Mouse (Mus musculus): ENCODE results near the gene Snx19. TPM values are rescaled to one million over a fixed set of nuclear protein-coding genes. Genes with fewer than 3 reads are reported as not detected.

The Snx19 gene
- polyA plus RNA-seq, 1 experiment, result 13.1 TPM

DNA sequence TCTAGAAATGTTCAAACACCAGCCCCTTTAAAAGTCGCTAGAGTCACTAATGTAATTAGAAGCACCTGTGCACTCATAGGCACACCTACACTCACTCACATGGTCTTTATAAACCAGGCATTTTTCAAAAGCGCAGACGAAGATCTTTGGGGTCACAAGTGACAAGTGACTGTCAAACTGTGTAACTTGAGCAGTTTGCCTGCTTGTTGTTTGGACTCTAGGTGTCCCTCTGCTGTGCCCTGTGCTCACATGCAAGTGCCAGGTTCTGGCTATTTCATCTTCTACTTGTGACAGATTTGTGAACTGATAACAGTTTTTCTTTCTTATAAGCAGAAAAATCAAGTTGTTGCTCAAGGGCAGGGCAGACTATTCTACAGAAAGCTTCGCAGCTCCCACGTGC lies 3.5 kb downstream of the Snx19 start:
- Histone ChIP-seq H3K4me3 (ENCODE audit: insufficient read depth, poor library complexity, severe bottlenecking) (no peak overlapping the region), H3K36me3 (ENCODE audit: control insufficient read depth, insufficient read depth) (peaks cover 18% of the 10 kb centered on the region), H3ac (ENCODE audit: control insufficient read depth, insufficient read length, low read depth) (no peak overlapping the region), H3K79me3 (ENCODE audit: low read depth) (peaks cover 19% of the 10 kb centered on the region), H3K27me3 (ENCODE audit: control insufficient read depth, insufficient read depth, insufficient read length) (no peaks in the 10 kb centered on the region), H3K79me2 (ENCODE audit: control insufficient read depth, insufficient read depth) (peaks cover 30% of the 10 kb centered on the region)
- no peak for TF ChIP-seq CTCF (IDR thresholded peaks at IDR 0.05; ENCODE audit: control insufficient read depth, insufficient read depth, insufficient read length)
- TF ChIP-seq MYOD1 (IDR thresholded peaks at IDR 0.05; ENCODE audit: control insufficient read depth, insufficient read length, low read depth), result no peak

DNA sequence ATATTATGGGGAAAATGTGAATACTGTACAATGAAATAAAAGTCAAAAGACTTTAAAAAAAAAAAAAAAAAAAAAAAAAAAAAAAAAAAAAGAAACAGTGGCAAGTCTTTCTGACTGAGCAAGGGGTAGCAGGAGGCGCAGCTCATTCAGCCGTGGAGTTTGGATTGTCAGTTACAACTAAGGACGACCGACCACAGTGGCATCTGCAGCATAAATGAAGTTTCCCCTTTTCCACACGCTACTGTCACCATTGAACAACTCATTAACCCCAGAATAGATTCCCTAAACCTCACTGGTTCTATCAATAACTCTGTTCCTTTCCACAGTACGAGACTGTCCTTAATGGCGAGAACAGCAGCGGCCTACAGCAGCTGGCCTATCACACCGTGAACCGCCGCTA lies 5.0 kb downstream of the Snx19 start:
- H3K36me3 ChIP-seq (ENCODE audit: control insufficient read depth, insufficient read depth), result peaks cover 23% of the 10 kb centered on the region
- peaks cover 30% of the 10 kb centered on the region for H3K79me2 ChIP-seq (ENCODE audit: control insufficient read depth, insufficient read depth)
- H3K79me3 ChIP-seq (ENCODE audit: low read depth), result peaks cover 19% of the 10 kb centered on the region
- no peak for TF ChIP-seq FOSL1 (IDR thresholded peaks at IDR 0.05; ENCODE audit: insufficient read depth, low read length, poor library complexity, severe bottlenecking)
- no peak for TF ChIP-seq USF1 (IDR thresholded peaks at IDR 0.05; ENCODE audit: low read depth)
- no peak for TF ChIP-seq MYOG (IDR thresholded peaks at IDR 0.05; ENCODE audit: control insufficient read depth, extremely low read depth, insufficient read length)
- no peak for TF ChIP-seq CEBPB (IDR thresholded peaks at IDR 0.05; ENCODE audit: low read depth)
- no peak for TF ChIP-seq MAX (IDR thresholded peaks at IDR 0.05)
- TF ChIP-seq CTCF (IDR thresholded peaks at IDR 0.05; ENCODE audit: control insufficient read depth, insufficient read depth, insufficient read length), result no peak
- no peak for TF ChIP-seq MYOD1 (IDR thresholded peaks at IDR 0.05; ENCODE audit: control insufficient read depth, insufficient read length, low read depth)
- no peak overlapping the region for H3ac ChIP-seq (ENCODE audit: control insufficient read depth, insufficient read length, low read depth)
- no peak overlapping the region for H3K4me3 ChIP-seq (ENCODE audit: insufficient read depth, poor library complexity, severe bottlenecking)
- no peaks in the 10 kb centered on the region for H3K27me3 ChIP-seq (ENCODE audit: control insufficient read depth, insufficient read depth, insufficient read length)

DNA sequence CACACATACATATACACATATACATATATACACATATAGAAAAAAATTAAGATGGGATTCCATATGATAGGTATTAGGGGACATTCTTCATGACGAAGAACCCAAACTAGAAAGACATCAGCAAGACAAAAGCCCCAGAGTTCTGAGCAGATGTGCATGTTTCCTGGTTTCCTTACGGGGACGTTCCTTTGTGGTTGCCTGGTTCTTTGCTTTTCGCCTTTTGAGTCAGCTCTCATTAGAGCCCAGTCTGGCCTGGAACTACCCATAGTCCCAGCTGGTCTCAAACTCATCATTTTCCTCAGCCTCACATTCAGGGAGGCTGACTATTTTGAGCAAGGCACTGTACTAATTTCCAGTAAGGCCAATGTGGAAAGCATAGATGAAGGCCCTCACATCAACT lies 7.0 kb downstream of the Snx19 start:
- H3ac ChIP-seq (ENCODE audit: control insufficient read depth, insufficient read length, low read depth), result no peak overlapping the region
- TF ChIP-seq CTCF (IDR thresholded peaks at IDR 0.05; ENCODE audit: control insufficient read depth, insufficient read depth, insufficient read length) (no peak), USF1 (IDR thresholded peaks at IDR 0.05; ENCODE audit: low read depth) (no peak), MYOG (IDR thresholded peaks at IDR 0.05; ENCODE audit: control insufficient read depth, extremely low read depth, insufficient read length) (no peak), MAX (IDR thresholded peaks at IDR 0.05) (no peak), CEBPB (IDR thresholded peaks at IDR 0.05; ENCODE audit: low read depth) (no peak), MYOD1 (IDR thresholded peaks at IDR 0.05; ENCODE audit: control insufficient read depth, insufficient read length, low read depth) (no peak), FOSL1 (IDR thresholded peaks at IDR 0.05; ENCODE audit: insufficient read depth, low read length, poor library complexity, severe bottlenecking) (no peak)
- no peaks in the 10 kb centered on the region for H3K27me3 ChIP-seq (ENCODE audit: control insufficient read depth, insufficient read depth, insufficient read length)
- peaks cover 36% of the 10 kb centered on the region for H3K36me3 ChIP-seq (ENCODE audit: control insufficient read depth, insufficient read depth)
- H3K79me3 ChIP-seq (ENCODE audit: low read depth), result peaks cover 4% of the 10 kb centered on the region
- H3K4me3 ChIP-seq (ENCODE audit: insufficient read depth, poor library complexity, severe bottlenecking), result no peak overlapping the region
- H3K79me2 ChIP-seq (ENCODE audit: control insufficient read depth, insufficient read depth), result peaks cover 12% of the 10 kb centered on the region

DNA sequence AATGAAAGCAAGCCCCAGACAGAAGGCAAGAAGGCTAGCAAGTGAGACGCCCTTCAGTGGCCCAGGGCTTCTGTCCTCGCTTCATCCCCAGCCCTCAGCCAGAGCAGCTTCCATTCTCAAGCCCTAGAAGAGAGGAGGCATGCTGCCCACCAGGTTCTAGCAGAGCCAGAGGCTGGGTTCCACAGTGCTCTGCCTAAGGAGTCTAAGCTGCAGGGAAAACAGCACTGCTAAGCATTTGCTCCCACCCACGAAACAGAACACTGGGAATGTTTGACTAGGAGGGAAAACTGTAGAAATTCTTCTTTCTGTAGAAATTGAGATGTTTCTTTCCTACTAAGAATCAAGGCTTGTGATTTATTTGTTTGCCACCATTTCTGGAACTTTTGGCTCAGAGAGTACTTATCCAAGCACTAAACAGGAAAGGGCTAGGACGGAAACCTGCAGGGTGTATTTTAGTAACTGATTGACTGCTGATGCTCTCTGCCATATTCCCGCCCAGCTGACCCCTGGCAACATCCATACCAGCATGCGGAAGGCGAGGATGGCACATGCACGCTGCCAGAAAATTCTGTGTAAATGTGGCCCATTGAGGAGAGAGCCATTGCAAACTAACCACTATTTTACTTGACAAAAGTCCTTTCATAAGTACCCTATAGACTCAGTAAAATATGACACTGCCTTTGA lies 9.1 kb downstream of the Snx19 start:
- TF ChIP-seq USF1 (IDR thresholded peaks at IDR 0.05; ENCODE audit: low read depth) (no peak), CTCF (IDR thresholded peaks at IDR 0.05; ENCODE audit: control insufficient read depth, insufficient read depth, insufficient read length) (no peak)
- no peaks in the 10 kb centered on the region for H3K79me3 ChIP-seq (ENCODE audit: low read depth)
- no peaks in the 10 kb centered on the region for H3K79me2 ChIP-seq (ENCODE audit: control insufficient read depth, insufficient read depth)
- H3K27me3 ChIP-seq (ENCODE audit: control insufficient read depth, insufficient read depth, insufficient read length), result no peaks in the 10 kb centered on the region
- H3K4me3 ChIP-seq (ENCODE audit: insufficient read depth, poor library complexity, severe bottlenecking), result no peak overlapping the region
- H3K36me3 ChIP-seq (ENCODE audit: control insufficient read depth, insufficient read depth), result peaks cover 54% of the 10 kb centered on the region
- H3ac ChIP-seq (ENCODE audit: control insufficient read depth, insufficient read length, low read depth), result no peak overlapping the region

DNA sequence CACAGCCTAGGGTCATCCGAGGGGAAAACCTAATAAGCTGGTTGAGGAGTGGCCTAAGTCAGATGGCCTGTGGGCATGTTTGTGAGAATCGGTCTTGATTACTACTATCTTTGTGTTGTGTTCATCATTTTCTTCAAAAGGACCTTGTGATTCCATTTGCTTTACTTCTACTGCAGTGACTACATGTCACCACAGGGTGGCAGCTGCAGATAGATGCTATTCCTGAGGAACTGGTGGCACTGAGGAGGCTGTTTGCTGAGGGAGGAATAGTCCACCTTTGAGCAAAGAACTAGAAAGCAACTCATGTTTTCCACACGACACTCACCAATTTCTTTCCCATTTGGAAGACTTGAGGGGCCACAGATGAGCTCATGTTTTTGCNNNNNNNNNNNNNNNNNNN lies 11.6 kb downstream of the Snx19 start:
- TF ChIP-seq CTCF (IDR thresholded peaks at IDR 0.05; ENCODE audit: control insufficient read depth, insufficient read depth, insufficient read length), result peak; percentile 3
- TF ChIP-seq USF1 (IDR thresholded peaks at IDR 0.05; ENCODE audit: low read depth), result no peak
- no peak overlapping the region for H3ac ChIP-seq (ENCODE audit: control insufficient read depth, insufficient read length, low read depth)
- no peaks in the 10 kb centered on the region for H3K79me3 ChIP-seq (ENCODE audit: low read depth)
- H3K27me3 ChIP-seq (ENCODE audit: control insufficient read depth, insufficient read depth, insufficient read length), result no peaks in the 10 kb centered on the region
- H3K4me3 ChIP-seq (ENCODE audit: insufficient read depth, poor library complexity, severe bottlenecking), result no peak overlapping the region
- H3K79me2 ChIP-seq (ENCODE audit: control insufficient read depth, insufficient read depth), result no peaks in the 10 kb centered on the region
- peaks cover 61% of the 10 kb centered on the region for H3K36me3 ChIP-seq (ENCODE audit: control insufficient read depth, insufficient read depth)

DNA sequence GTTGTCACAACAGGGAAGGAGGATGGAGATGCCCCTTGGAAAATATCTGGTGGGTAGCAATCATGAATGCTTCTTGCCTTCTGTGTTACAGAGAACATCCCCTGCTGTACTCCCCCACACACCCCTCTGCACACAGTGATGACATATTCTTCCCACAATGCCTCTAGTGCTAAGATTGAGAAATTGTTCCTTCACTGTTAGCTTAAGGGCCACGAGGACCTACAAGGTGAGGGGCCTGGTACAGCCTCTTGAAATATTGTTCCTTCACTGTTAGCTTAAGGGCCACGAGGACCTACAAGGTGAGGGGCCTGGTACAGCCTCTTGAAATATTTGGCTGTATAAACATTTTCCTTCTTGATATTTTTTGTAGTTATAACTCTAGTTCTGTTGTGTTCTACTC lies 14.9 kb downstream of the Snx19 start:
- no peaks in the 10 kb centered on the region for H3K27me3 ChIP-seq (ENCODE audit: control insufficient read depth, insufficient read depth, insufficient read length)
- H3K79me2 ChIP-seq (ENCODE audit: control insufficient read depth, insufficient read depth), result no peaks in the 10 kb centered on the region
- H3K36me3 ChIP-seq (ENCODE audit: control insufficient read depth, insufficient read depth), result peaks cover 51% of the 10 kb centered on the region
- no peak overlapping the region for H3K4me3 ChIP-seq (ENCODE audit: insufficient read depth, poor library complexity, severe bottlenecking)
- H3K79me3 ChIP-seq (ENCODE audit: low read depth), result no peaks in the 10 kb centered on the region
- TF ChIP-seq MYOG (IDR thresholded peaks at IDR 0.05; ENCODE audit: control insufficient read depth, extremely low read depth, insufficient read length) (no peak), MYOD1 (IDR thresholded peaks at IDR 0.05; ENCODE audit: control insufficient read depth, insufficient read length, low read depth) (no peak), CEBPB (IDR thresholded peaks at IDR 0.05; ENCODE audit: low read depth) (no peak), FOSL1 (IDR thresholded peaks at IDR 0.05; ENCODE audit: insufficient read depth, low read length, poor library complexity, severe bottlenecking) (no peak), CTCF (IDR thresholded peaks at IDR 0.05; ENCODE audit: control insufficient read depth, insufficient read depth, insufficient read length) (no peak), MAX (IDR thresholded peaks at IDR 0.05) (no peak), USF1 (IDR thresholded peaks at IDR 0.05; ENCODE audit: low read depth) (no peak)
- no peak overlapping the region for H3ac ChIP-seq (ENCODE audit: control insufficient read depth, insufficient read length, low read depth)
